Comparison of ENCODE assay signal across 7 mouse cellular contexts in the genomic region with DNA sequence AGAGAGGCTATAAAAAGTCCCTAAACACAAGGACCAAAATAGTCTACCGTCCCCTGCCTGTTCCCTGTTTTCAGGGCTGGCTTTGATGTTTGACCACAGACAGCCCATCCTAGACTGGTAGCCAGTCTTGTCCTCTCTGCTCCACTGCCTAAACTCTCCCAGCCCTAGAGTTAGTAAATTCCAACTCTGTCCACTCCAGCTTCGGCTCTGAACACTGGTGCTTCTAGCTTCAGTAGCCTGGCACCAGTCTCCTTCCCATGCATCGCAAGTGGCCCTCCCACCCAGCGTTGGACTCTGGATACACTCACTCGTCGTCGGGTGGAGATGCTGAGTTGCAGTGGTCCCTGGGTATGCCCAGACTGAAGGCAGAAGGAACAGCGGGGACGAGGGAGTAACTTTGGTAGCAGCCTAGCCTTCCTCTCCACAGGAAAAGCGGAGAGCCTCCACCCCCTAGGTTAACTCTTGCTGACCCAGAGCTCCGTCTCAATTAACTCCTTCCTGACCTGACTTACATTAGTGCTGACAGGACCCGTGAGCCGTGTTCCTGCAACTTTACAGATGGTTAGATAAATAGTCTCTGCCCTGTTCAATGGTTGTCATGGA. TPM values are rescaled to one million over a fixed set of nuclear protein-coding genes. Genes with fewer than 3 reads are reported as not detected.
DNase-seq lines count a peak whose midpoint lies in the region; ATAC-seq and TF ChIP-seq lines count a peak whose summit lies in the region.

Gene Grrp1, minus strand, starts transcription at position 385 of the 603 bp plus-strand sequence.

- no peak for ATAC-seq in embryonic facial prominence, embryonic 12.5 days (ENCODE audit: insufficient number of reproducible peaks, insufficient read depth, low FRiP score, low TSS enrichment)
- ATAC-seq in hindbrain, embryonic 13.5 days (ENCODE audit: low FRiP score) = no peak
- ATAC-seq in liver, postnatal 0 days = no peak
- ATAC-seq in stomach, postnatal 0 days (ENCODE audit: low FRiP score, low TSS enrichment) = no peak

- no peaks in the 10 kb centered on the region for H3K9me3 ChIP-seq in embryonic facial prominence, embryonic 12.5 days
- H3K9me3 ChIP-seq in hindbrain, embryonic 13.5 days = no peaks in the 10 kb centered on the region
- no peaks in the 10 kb centered on the region for H3K9me3 ChIP-seq in liver, postnatal 0 days (ENCODE audit: low read length)
- H3K9me3 ChIP-seq in stomach, postnatal 0 days (ENCODE audit: control insufficient read depth, low read length) = no peaks in the 10 kb centered on the region

- H3K4me1 ChIP-seq in embryonic facial prominence, embryonic 12.5 days = peaks cover 62% of the 10 kb centered on the region
- peaks cover 70% of the 10 kb centered on the region for H3K4me1 ChIP-seq in hindbrain, embryonic 13.5 days (replicated peaks)
- peaks cover 32% of the 10 kb centered on the region for H3K4me1 ChIP-seq in liver, postnatal 0 days (ENCODE audit: insufficient read depth)
- H3K4me1 ChIP-seq in stomach, postnatal 0 days (replicated peaks; ENCODE audit: control insufficient read depth, insufficient read depth) = 0 out of 2 replicates have a peak, but pooled peaks cover 2% of the 10 kb centered on the region

- no peaks in the 10 kb centered on the region for H3K36me3 ChIP-seq in embryonic facial prominence, embryonic 12.5 days
- no peaks in the 10 kb centered on the region for H3K36me3 ChIP-seq in hindbrain, embryonic 13.5 days
- no peaks in the 10 kb centered on the region for H3K36me3 ChIP-seq in liver, postnatal 0 days (replicated peaks; ENCODE audit: insufficient read depth, low read length)
- H3K36me3 ChIP-seq in stomach, postnatal 0 days (ENCODE audit: control insufficient read depth, insufficient read depth, low read length) = no peaks in the 10 kb centered on the region

- H3K4me3 ChIP-seq in embryonic facial prominence, embryonic 12.5 days = peak within 1 kb of the TSS; percentile 34
- peak within 1 kb of the TSS; percentile 56 for H3K4me3 ChIP-seq in hindbrain, embryonic 13.5 days
- 0 out of 2 replicates have a peak within 1 kb of the TSS, but pooled peaks have one; percentile 2 for H3K4me3 ChIP-seq in liver, postnatal 0 days (ENCODE audit: low read depth, low read length)
- peak within 1 kb of the TSS; percentile 27 for H3K4me3 ChIP-seq in stomach, postnatal 0 days (ENCODE audit: low read depth, low read length)

- 2% methylated on average over 13 of the region's 13 CpGs for WGBS in embryonic facial prominence, embryonic 12.5 days
- WGBS in hindbrain, embryonic 13.5 days = 1% methylated on average over 13 of the region's 13 CpGs
- 3% methylated on average over 13 of the region's 13 CpGs for WGBS in liver, postnatal 0 days (ENCODE audit: insufficient replicate concordance)
- 3% methylated on average over 13 of the region's 13 CpGs for WGBS in stomach, postnatal 0 days

- no peak for TF ChIP-seq CTCF in brain, embryonic 14.5 days (IDR thresholded peaks at IDR 0.05; ENCODE audit: borderline replicate concordance, extremely low read depth, insufficient read depth, insufficient read length)
- no peak for TF ChIP-seq CTCF in liver, postnatal 0 days (IDR thresholded peaks at IDR 0.05; ENCODE audit: low read depth)
- TF ChIP-seq CTCF in stomach, postnatal 0 days (IDR thresholded peaks at IDR 0.05; ENCODE audit: low read depth) = no peak

- H3K27me3 ChIP-seq in embryonic facial prominence, embryonic 12.5 days = peaks cover 65% of the 10 kb centered on the region
- peaks cover 79% of the 10 kb centered on the region for H3K27me3 ChIP-seq in hindbrain, embryonic 13.5 days
- peaks cover 68% of the 10 kb centered on the region for H3K27me3 ChIP-seq in liver, postnatal 0 days (ENCODE audit: insufficient read depth, low read length)
- H3K27me3 ChIP-seq in stomach, postnatal 0 days (ENCODE audit: control insufficient read depth, insufficient read depth, low read length) = peaks cover 11% of the 10 kb centered on the region; the same call in 1 of the 2 replicates

- DNase-seq in brain, embryonic 14.5 days (ENCODE audit: low read depth) = peak; percentile 38
- DNase-seq in liver, postnatal 0 days = no peak
- no peak for DNase-seq in stomach, postnatal 0 days (ENCODE audit: low spot score)
- DNase-seq in cerebellum, adult 18-20 months = no peak
- no peak for DNase-seq in B cell, adult 2 months

- H3K4me2 ChIP-seq in embryonic facial prominence, embryonic 12.5 days (replicated peaks) = peak within 1 kb of the TSS; percentile 89
- peak within 1 kb of the TSS; percentile 79 for H3K4me2 ChIP-seq in hindbrain, embryonic 13.5 days
- H3K4me2 ChIP-seq in liver, postnatal 0 days (ENCODE audit: low read depth, low read length) = peak within 1 kb of the TSS; percentile 13
- peak within 1 kb of the TSS; percentile 37 for H3K4me2 ChIP-seq in stomach, postnatal 0 days (replicated peaks; ENCODE audit: low read depth)

- TF ChIP-seq EP300 in liver, postnatal 0 days (IDR thresholded peaks at IDR 0.05; ENCODE audit: low read depth) = no peak
- TF ChIP-seq EP300 in stomach, postnatal 0 days (optimal IDR thresholded peaks at IDR 0.05) = no peak

- H3K9ac ChIP-seq in embryonic facial prominence, embryonic 12.5 days = peak within 1 kb of the TSS; percentile 31; the same call in 1 of the 2 replicates
- H3K9ac ChIP-seq in hindbrain, embryonic 13.5 days = peak within 1 kb of the TSS; percentile 81
- no peak within 1 kb of the TSS for H3K9ac ChIP-seq in liver, postnatal 0 days (replicated peaks)
- H3K9ac ChIP-seq in stomach, postnatal 0 days (ENCODE audit: low read length) = 0 out of 2 replicates have a peak within 1 kb of the TSS, but pooled peaks have one; percentile 23

- no peak for TF ChIP-seq POLR2A in brain, embryonic 14.5 days (IDR thresholded peaks at IDR 0.05; ENCODE audit: borderline replicate concordance, extremely low read depth, insufficient read depth, insufficient read length, poor library complexity, severe bottlenecking)

- no peak within 1 kb of the TSS; the same call in 1 of the 2 replicates for H3K27ac ChIP-seq in embryonic facial prominence, embryonic 12.5 days
- H3K27ac ChIP-seq in hindbrain, embryonic 13.5 days = no peak within 1 kb of the TSS
- H3K27ac ChIP-seq in liver, postnatal 0 days (ENCODE audit: low read depth) = 0 out of 2 replicates have a peak within 1 kb of the TSS, but pooled peaks have one; percentile 35
- H3K27ac ChIP-seq in stomach, postnatal 0 days (replicated peaks) = peak within 1 kb of the TSS; percentile 40; the same call in 1 of the 2 replicates

RNA-seq across cellular contexts. Expression of gene Grrp1, which starts in this region (rescaled TPM):
- 16.5 and 16.6 TPM in 2 replicates for polyA plus RNA-seq in brain, embryonic 14.5 days (2012; rRNA removed)
- 6.3 and 6.4 TPM in 2 replicates for polyA plus RNA-seq in embryonic facial prominence, embryonic 12.5 days (2016; fragmentation: Nextera tagmentation; extraction: Ambion mirVana)
- 9.3 and 14.2 TPM in 2 replicates for polyA plus RNA-seq in hindbrain, embryonic 13.5 days (2015; fragmentation: Nextera tagmentation; extraction: Ambion mirVana)
- 1.4 and 1.5 TPM in 2 replicates for polyA plus RNA-seq in liver, postnatal 0 days (2015; fragmentation: Nextera tagmentation; extraction: Ambion mirVana)
- polyA plus RNA-seq in stomach, postnatal 0 days (2015; fragmentation: Nextera tagmentation; extraction: Ambion mirVana) = 3.7 and 4.2 TPM in 2 replicates

Comparison
In these comparisons a context has a peak if more than half of its experiments do, and no peak if none do; other contexts are left out.
1. H3K27ac ChIP-seq: peak in liver, postnatal 0 days (single experiment) and stomach, postnatal 0 days (single experiment); none in embryonic facial prominence, embryonic 12.5 days (single experiment) and hindbrain, embryonic 13.5 days (single experiment).
2. H3K4me2 ChIP-seq: peak in every context shown above with its lines; median percentile 89 in embryonic facial prominence, embryonic 12.5 days; 79 in hindbrain, embryonic 13.5 days; 37 in stomach, postnatal 0 days; 13 in liver, postnatal 0 days.
3. H3K4me3 ChIP-seq: peak in every context shown above with its lines; median percentile 56 in hindbrain, embryonic 13.5 days; 34 in embryonic facial prominence, embryonic 12.5 days; 27 in stomach, postnatal 0 days; 2 in liver, postnatal 0 days.